8 mouse cellular contexts compared by ENCODE assay signal in the genomic region with DNA sequence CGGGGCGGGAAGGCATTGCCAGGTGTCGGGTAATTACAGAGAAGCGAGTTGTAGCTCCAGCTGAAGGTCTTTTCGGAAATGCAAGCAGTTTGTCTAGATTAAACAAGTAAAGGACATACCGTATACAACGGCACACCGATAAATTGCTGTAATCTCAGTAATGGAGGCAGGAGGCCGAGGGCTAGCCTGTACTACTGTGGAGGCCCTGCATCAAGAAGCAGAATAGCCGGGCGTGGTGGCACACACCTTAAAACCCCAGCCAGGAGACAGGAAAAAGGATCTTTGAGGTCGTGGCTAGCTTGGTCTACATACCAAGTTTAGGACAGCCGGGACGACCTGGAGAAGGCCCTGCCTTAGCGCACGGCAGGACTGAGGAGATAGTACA. TPM values are rescaled to one million over a fixed set of nuclear protein-coding genes. Genes with fewer than 3 reads are reported as not detected.
DNase-seq lines count a peak whose midpoint lies in the region; ATAC-seq and TF ChIP-seq lines count a peak whose summit lies in the region.

No protein-coding gene starts in this region.

- TF ChIP-seq CTCF in E14TG2a.4 (conservative IDR thresholded peaks at IDR 0.05; ENCODE audit: low read length): no peak
- no peak for TF ChIP-seq CTCF in liver, postnatal 0 days (IDR thresholded peaks at IDR 0.05; ENCODE audit: low read depth)

- DNase-seq in heart, postnatal 25 days (ENCODE audit: low spot score): no peak
- DNase-seq in liver, postnatal 0 days: no peak
- no peak for DNase-seq in cerebellum, postnatal 25 days

- peak overlapping the region; percentile 89 for H3K9ac ChIP-seq in heart, embryonic 11.5 days (ENCODE audit: low read depth, low read length)
- H3K9ac ChIP-seq in forebrain, embryonic 15.5 days (replicated peaks): peak overlapping the region; percentile 72
- peak overlapping the region; percentile 78 for H3K9ac ChIP-seq in liver, postnatal 0 days (replicated peaks)

- H3K4me2 ChIP-seq in heart, embryonic 11.5 days: peak overlapping the region; percentile 80
- H3K4me2 ChIP-seq in forebrain, embryonic 15.5 days (replicated peaks): peak overlapping the region; percentile 67
- peak overlapping the region; percentile 89 for H3K4me2 ChIP-seq in liver, postnatal 0 days (ENCODE audit: low read depth, low read length)

- H3K27ac ChIP-seq in heart, embryonic 11.5 days (ENCODE audit: low read depth, low read length): peak overlapping the region; percentile 87
- peak overlapping the region; percentile 86 for H3K27ac ChIP-seq in forebrain, embryonic 15.5 days (replicated peaks)
- H3K27ac ChIP-seq in liver, postnatal 0 days (ENCODE audit: low read depth): peak overlapping the region; percentile 94

- WGBS in heart, embryonic 11.5 days (ENCODE audit: insufficient replicate concordance): 9% methylated on average over 16 of the region's 16 CpGs
- 13% methylated on average over 16 of the region's 16 CpGs for WGBS in forebrain, embryonic 15.5 days
- WGBS in liver, postnatal 0 days (ENCODE audit: insufficient replicate concordance): 8% methylated on average over 16 of the region's 16 CpGs

- intact Hi-C loops in heart, postnatal 25 days (cut with DNase I): loop anchor here (2.0 to 5.0 kb wide), 3 partner anchors 79 to 152 kb away; a partner anchor contains a TSS

- no peak for ATAC-seq in heart, embryonic 11.5 days (replicated peaks; ENCODE audit: insufficient number of reproducible peaks, low FRiP score, low TSS enrichment)
- ATAC-seq in forebrain, embryonic 15.5 days (replicated peaks): peak; percentile 55
- peak; percentile 24 for ATAC-seq in liver, postnatal 0 days
- ATAC-seq in megakaryocyte progenitor cell, adult 5-6 weeks (replicated peaks; ENCODE audit: poor library complexity): no peak
- ATAC-seq in inflammation-experienced regulatory T-cells, adult 6 months: no peak

- no peaks in the 10 kb centered on the region for H3K9me3 ChIP-seq in heart, embryonic 11.5 days (replicated peaks; ENCODE audit: control insufficient read depth, low read length)
- no peaks in the 10 kb centered on the region for H3K9me3 ChIP-seq in E14TG2a.4 (ENCODE audit: low read length)
- no peaks in the 10 kb centered on the region for H3K9me3 ChIP-seq in forebrain, embryonic 15.5 days
- H3K9me3 ChIP-seq in liver, postnatal 0 days (ENCODE audit: low read length): peaks cover under 1% of the 10 kb centered on the region; the same call in 1 of the 2 replicates

- peak overlapping the region; percentile 72 for H3K4me3 ChIP-seq in heart, embryonic 11.5 days (ENCODE audit: low read depth, low read length)
- H3K4me3 ChIP-seq in E14TG2a.4 (replicated peaks; ENCODE audit: low read length): peak overlapping the region; percentile 93
- H3K4me3 ChIP-seq in forebrain, embryonic 15.5 days: peak overlapping the region; percentile 95
- H3K4me3 ChIP-seq in liver, postnatal 0 days (ENCODE audit: low read depth, low read length): peak overlapping the region; percentile 85

- no peaks in the 10 kb centered on the region for H3K27me3 ChIP-seq in heart, embryonic 11.5 days (ENCODE audit: control insufficient read depth, insufficient read depth, low read length)
- H3K27me3 ChIP-seq in E14TG2a.4 (ENCODE audit: insufficient read depth, low read length): no peaks in the 10 kb centered on the region
- no peaks in the 10 kb centered on the region for H3K27me3 ChIP-seq in forebrain, embryonic 15.5 days
- no peaks in the 10 kb centered on the region for H3K27me3 ChIP-seq in liver, postnatal 0 days (ENCODE audit: insufficient read depth, low read length)

- peaks cover 19% of the 10 kb centered on the region for H3K36me3 ChIP-seq in heart, embryonic 11.5 days (ENCODE audit: control insufficient read depth, insufficient read depth, low read length)
- peaks cover 47% of the 10 kb centered on the region for H3K36me3 ChIP-seq in E14TG2a.4 (ENCODE audit: insufficient read depth, low read length)
- H3K36me3 ChIP-seq in forebrain, embryonic 15.5 days: peaks cover 18% of the 10 kb centered on the region
- H3K36me3 ChIP-seq in liver, postnatal 0 days (replicated peaks; ENCODE audit: insufficient read depth, low read length): peaks cover 16% of the 10 kb centered on the region

- peaks cover 15% of the 10 kb centered on the region for H3K4me1 ChIP-seq in heart, embryonic 11.5 days (ENCODE audit: control insufficient read depth, insufficient read depth, low read length)
- peaks cover 62% of the 10 kb centered on the region for H3K4me1 ChIP-seq in E14TG2a.4 (replicated peaks; ENCODE audit: low read depth, low read length)
- H3K4me1 ChIP-seq in forebrain, embryonic 15.5 days: peaks cover 24% of the 10 kb centered on the region
- peaks cover 34% of the 10 kb centered on the region for H3K4me1 ChIP-seq in liver, postnatal 0 days (ENCODE audit: insufficient read depth)

- no peak for TF ChIP-seq EP300 in liver, postnatal 0 days (IDR thresholded peaks at IDR 0.05; ENCODE audit: low read depth)

RNA-seq across cellular contexts. Expression of a gene that starts 0.5 kb away (rescaled TPM):
- 43.7 and 45.8 TPM in 2 replicates for polyA plus RNA-seq in heart, embryonic 11.5 days (2014; fragmentation: Nextera tagmentation; extraction: Ambion mirVana)
- total RNA-seq in heart, postnatal 25 days (2021): 100 to 1,000 TPM in 1 of 2 experiments, 10 to 100 TPM in 1; 98.2 to 109 TPM
- 27.5 and 31.5 TPM in 2 replicates for polyA plus RNA-seq in forebrain, embryonic 15.5 days (2015; fragmentation: Nextera tagmentation; extraction: Ambion mirVana)
- polyA plus RNA-seq in liver, postnatal 0 days (2015; fragmentation: Nextera tagmentation; extraction: Ambion mirVana): 19.6 and 23.5 TPM in 2 replicates
- 46.2 and 58.3 TPM in 2 replicates for total RNA-seq in megakaryocyte progenitor cell, adult 5-6 weeks (2015)
- 36.7 and 52.1 TPM in 2 replicates for total RNA-seq in megakaryocyte progenitor cell, adult 5-6 weeks (2017)
- 10 to 100 TPM; 29.0 to 32.2 (median 31.4) TPM for polyA plus RNA-seq in inflammation-experienced regulatory T-cells, adult 6 months (2017; shearing (Covaris generic))

RNA-seq across cellular contexts. Expression of a gene that starts 12.1 kb away (rescaled TPM):
- not detected in 2 replicates for polyA plus RNA-seq in heart, embryonic 11.5 days (2014; fragmentation: Nextera tagmentation; extraction: Ambion mirVana)
- not detected for total RNA-seq in heart, postnatal 25 days (2021)
- polyA plus RNA-seq in forebrain, embryonic 15.5 days (2015; fragmentation: Nextera tagmentation; extraction: Ambion mirVana): not detected in 2 replicates
- not detected in 2 replicates for polyA plus RNA-seq in liver, postnatal 0 days (2015; fragmentation: Nextera tagmentation; extraction: Ambion mirVana)
- total RNA-seq in megakaryocyte progenitor cell, adult 5-6 weeks (2015): not detected in 2 replicates
- not detected in 2 replicates for total RNA-seq in megakaryocyte progenitor cell, adult 5-6 weeks (2017)
- polyA plus RNA-seq in inflammation-experienced regulatory T-cells, adult 6 months (2017; shearing (Covaris generic)): not detected

RNA-seq across cellular contexts. Expression of a gene that starts 20.5 kb away (rescaled TPM):
- 1.3 TPM in 2 replicates for polyA plus RNA-seq in heart, embryonic 11.5 days (2014; fragmentation: Nextera tagmentation; extraction: Ambion mirVana)
- 1 to 10 TPM in 1 of 2 experiments, under 1 TPM in 1; 0.49 to 1.1 TPM for total RNA-seq in heart, postnatal 25 days (2021)
- polyA plus RNA-seq in forebrain, embryonic 15.5 days (2015; fragmentation: Nextera tagmentation; extraction: Ambion mirVana): 66.9 and 67.4 TPM in 2 replicates
- polyA plus RNA-seq in liver, postnatal 0 days (2015; fragmentation: Nextera tagmentation; extraction: Ambion mirVana): 1.5 and 1.6 TPM in 2 replicates
- not detected in 2 replicates for total RNA-seq in megakaryocyte progenitor cell, adult 5-6 weeks (2015)
- not detected in 2 replicates for total RNA-seq in megakaryocyte progenitor cell, adult 5-6 weeks (2017)
- polyA plus RNA-seq in inflammation-experienced regulatory T-cells, adult 6 months (2017; shearing (Covaris generic)): not detected

RNA-seq across cellular contexts. Expression of a gene that starts 31.9 kb away (rescaled TPM):
- 1.4 and 1.7 TPM in 2 replicates for polyA plus RNA-seq in heart, embryonic 11.5 days (2014; fragmentation: Nextera tagmentation; extraction: Ambion mirVana)
- 1 to 10 TPM; 5.8 to 7.0 TPM for total RNA-seq in heart, postnatal 25 days (2021)
- polyA plus RNA-seq in forebrain, embryonic 15.5 days (2015; fragmentation: Nextera tagmentation; extraction: Ambion mirVana): 4.1 and 6.7 TPM in 2 replicates
- polyA plus RNA-seq in liver, postnatal 0 days (2015; fragmentation: Nextera tagmentation; extraction: Ambion mirVana): 0.20 and 0.28 TPM in 2 replicates
- total RNA-seq in megakaryocyte progenitor cell, adult 5-6 weeks (2015): not detected in 2 replicates
- not detected in 2 replicates for total RNA-seq in megakaryocyte progenitor cell, adult 5-6 weeks (2017)
- 1 to 10 TPM; 4.2 to 6.8 (median 5.6) TPM for polyA plus RNA-seq in inflammation-experienced regulatory T-cells, adult 6 months (2017; shearing (Covaris generic))

Comparison
In these comparisons a context has a peak if more than half of its experiments do, and no peak if none do; other contexts are left out.
1. ATAC-seq: peak in forebrain, embryonic 15.5 days (single experiment) and liver, postnatal 0 days (single experiment); none in heart, embryonic 11.5 days (single experiment), megakaryocyte progenitor cell, adult 5-6 weeks (single experiment) and inflammation-experienced regulatory T-cells, adult 6 months (single experiment).
2. RNA of a gene that starts 20.5 kb away (polyA plus RNA-seq): 66.9 to 67.4 TPM in forebrain, embryonic 15.5 days; 1.5 to 1.6 TPM in liver, postnatal 0 days, 1.3 TPM in heart, embryonic 11.5 days and not detected in inflammation-experienced regulatory T-cells, adult 6 months; every median in the first group is over 10 times any median in the second.
3. Peak in every context shown above with its lines, with median percentiles within 50 percentile points of each other: H3K27ac ChIP-seq, H3K4me2 ChIP-seq, H3K4me3 ChIP-seq and H3K9ac ChIP-seq.